In genomic region chr2:80443962-80444361, GRCm38 (mm10) we compare ENCODE assay signal across 11 mouse cellular contexts. TPM values are rescaled to one million over a fixed set of nuclear protein-coding genes. Genes with fewer than 3 reads are reported as not detected.
A peak's percentile ranks its signal among the peaks of the same experiment; 100 is the strongest.
DNase-seq lines count a peak whose midpoint lies in the region; ATAC-seq and TF ChIP-seq lines count a peak whose summit lies in the region.
"Had no signal": no experiment of that assay in that cellular context is flagged by ENCODE, and none has a peak within 500 bp of the region (broad histone marks: within the 10 kb centered on the region; RNA-seq: fewer than 3 reads in every experiment).

No protein-coding gene starts in this region.

- H3K36me3 ChIP-seq in forebrain, postnatal 0 days (ENCODE audit: insufficient read depth), result no peaks in the 10 kb centered on the region
- no peaks in the 10 kb centered on the region for H3K36me3 ChIP-seq in forebrain, embryonic 16.5 days (ENCODE audit: control insufficient read depth, insufficient read depth)
- no peaks in the 10 kb centered on the region for H3K36me3 ChIP-seq in liver, adult 2 months (ENCODE audit: control insufficient read depth, insufficient read depth, low read length)
- H3K36me3 ChIP-seq in liver, embryonic 12.5 days, result no peaks in the 10 kb centered on the region
- H3K36me3 ChIP-seq in ES-E14 (ENCODE audit: control insufficient read depth, insufficient read depth, low read length, poor library complexity, severe bottlenecking), result no peaks in the 10 kb centered on the region
- no peaks in the 10 kb centered on the region for H3K36me3 ChIP-seq in limb, embryonic 13.5 days
- H3K36me3 ChIP-seq: liver, embryonic 15.5 days had no signal

- in situ Hi-C loops in ES-E14 (cut with MboI; ENCODE audit: low sequenced_read_pairs in 2 of 2, unreplicated experiment in 2 of 2), result no loop called here

- TF ChIP-seq CTCF in forebrain, postnatal 0 days (IDR thresholded peaks at IDR 0.05; ENCODE audit: low read depth), result peak; percentile 46
- TF ChIP-seq CTCF in liver, adult 2 months (IDR thresholded peaks at IDR 0.05; ENCODE audit: low read depth, low read length), result peak; percentile 18; the same call in 1 of the 2 replicates

- DNase-seq in forebrain, postnatal 0 days, result no peak
- DNase-seq in liver, adult 2 months (ENCODE audit: extremely low read depth, low read depth, low spot score), result no peak
- DNase-seq in ES-E14 (ENCODE audit: low read depth, low spot score), result peak; percentile 50
- no peak for DNase-seq in embryo, embryonic 10 days (ENCODE audit: low spot score)
- DNase-seq in gastrocnemius, postnatal 36 days, result no peak
- DNase-seq: right cerebral cortex, postnatal 4 days; thymus, adult 2 months had no signal

- intact Hi-C loops in gastrocnemius, postnatal 36 days (cut with DNase I), result loop anchor here (10.0 kb wide), 1 partner anchor 89 kb away; no protein-coding TSS in a partner anchor

- H3K27me3 ChIP-seq in forebrain, postnatal 0 days (ENCODE audit: insufficient read depth, low read length), result peaks cover 13% of the 10 kb centered on the region
- H3K27me3 ChIP-seq in forebrain, embryonic 16.5 days (replicated peaks; ENCODE audit: control insufficient read depth, insufficient read depth, low read length), result peaks cover 8% of the 10 kb centered on the region
- peaks cover 10% of the 10 kb centered on the region; the same call in 1 of the 2 replicates for H3K27me3 ChIP-seq in liver, adult 2 months (ENCODE audit: control insufficient read depth, insufficient read depth, low read length)
- H3K27me3 ChIP-seq in liver, embryonic 12.5 days (replicated peaks), result peaks cover 48% of the 10 kb centered on the region
- peaks cover 27% of the 10 kb centered on the region; the same call in 1 of the 2 replicates for H3K27me3 ChIP-seq in limb, embryonic 13.5 days

- H3K4me3 ChIP-seq in forebrain, postnatal 0 days (ENCODE audit: low read depth, low read length), result no peak overlapping the region
- H3K4me3 ChIP-seq in forebrain, embryonic 16.5 days (replicated peaks; ENCODE audit: low read length), result no peak overlapping the region
- no peak overlapping the region for H3K4me3 ChIP-seq in liver, adult 2 months (ENCODE audit: insufficient read depth, low read depth, low read length)
- H3K4me3 ChIP-seq in liver, embryonic 12.5 days, result no peak overlapping the region
- H3K4me3 ChIP-seq in ES-E14 (ENCODE audit: insufficient read depth in 1 of 2, low read depth in 1 of 2, low read length in 2 of 2, poor library complexity in 1 of 2, severe bottlenecking in 1 of 2), result no peak overlapping the region
- H3K4me3 ChIP-seq in limb, embryonic 13.5 days, result peak overlapping the region; percentile 20; the same call in 1 of the 2 replicates
- H3K4me3 ChIP-seq: liver, embryonic 15.5 days had no signal

- H3K27ac ChIP-seq in forebrain, postnatal 0 days (ENCODE audit: low read depth, low read length), result no peak overlapping the region
- no peak overlapping the region for H3K27ac ChIP-seq in forebrain, embryonic 16.5 days (ENCODE audit: low read length)
- H3K27ac ChIP-seq in liver, adult 2 months (replicated peaks; ENCODE audit: insufficient read depth, low read depth, low read length), result no peak overlapping the region
- H3K27ac ChIP-seq in liver, embryonic 12.5 days, result no peak overlapping the region
- H3K27ac ChIP-seq in ES-E14 (ENCODE audit: insufficient read depth, low read depth, low read length, poor library complexity, severe bottlenecking), result no peak overlapping the region
- no peak overlapping the region for H3K27ac ChIP-seq in limb, embryonic 13.5 days
- H3K27ac ChIP-seq: liver, embryonic 15.5 days had no signal

- WGBS in forebrain, postnatal 0 days, result 91% methylated on average over 2 of the region's 2 CpGs
- 91% methylated on average over 2 of the region's 2 CpGs for WGBS in forebrain, embryonic 16.5 days
- 88% methylated on average over 2 of the region's 2 CpGs for WGBS in liver, adult 2 months
- WGBS in liver, embryonic 12.5 days (ENCODE audit: insufficient replicate concordance), result 84% methylated on average over 2 of the region's 2 CpGs
- WGBS in limb, embryonic 13.5 days, result 88% methylated on average over 2 of the region's 2 CpGs

- no peak overlapping the region for H3K9ac ChIP-seq in forebrain, postnatal 0 days
- no peak overlapping the region for H3K9ac ChIP-seq in forebrain, embryonic 16.5 days (replicated peaks; ENCODE audit: low read depth, low read length)
- no peak overlapping the region for H3K9ac ChIP-seq in liver, adult 2 months (ENCODE audit: low read depth, low read length)
- H3K9ac ChIP-seq in liver, embryonic 12.5 days, result no peak overlapping the region
- H3K9ac ChIP-seq in ES-E14 (ENCODE audit: insufficient read depth, low read depth, low read length, poor library complexity, severe bottlenecking), result no peak overlapping the region
- H3K9ac ChIP-seq in limb, embryonic 13.5 days, result no peak overlapping the region
- H3K9ac ChIP-seq: liver, embryonic 15.5 days had no signal

- H3K4me2 ChIP-seq in forebrain, postnatal 0 days (ENCODE audit: low read depth), result no peak overlapping the region
- H3K4me2 ChIP-seq in forebrain, embryonic 16.5 days (ENCODE audit: low read length), result no peak overlapping the region
- H3K4me2 ChIP-seq in liver, embryonic 12.5 days, result no peak overlapping the region
- H3K4me2 ChIP-seq in limb, embryonic 13.5 days (replicated peaks), result peak overlapping the region; percentile 99
- H3K4me2 ChIP-seq: liver, embryonic 15.5 days had no signal

- no peaks in the 10 kb centered on the region for H3K9me3 ChIP-seq in forebrain, postnatal 0 days (ENCODE audit: low read length)
- peaks cover 3% of the 10 kb centered on the region for H3K9me3 ChIP-seq in forebrain, embryonic 16.5 days (ENCODE audit: control insufficient read depth, low read length)
- H3K9me3 ChIP-seq in liver, embryonic 12.5 days (replicated peaks), result peaks cover 5% of the 10 kb centered on the region; the same call in 1 of the 2 replicates
- H3K9me3 ChIP-seq in ES-E14 (ENCODE audit: control insufficient read depth, insufficient read depth, low read depth, low read length), result no peaks in the 10 kb centered on the region
- peaks cover 5% of the 10 kb centered on the region; the same call in 1 of the 2 replicates for H3K9me3 ChIP-seq in limb, embryonic 13.5 days
- H3K9me3 ChIP-seq: liver, embryonic 15.5 days had no signal

- no peak for ATAC-seq in forebrain, postnatal 0 days
- ATAC-seq in forebrain, embryonic 16.5 days, result no peak
- ATAC-seq in liver, embryonic 12.5 days, result no peak
- no peak for ATAC-seq in limb, embryonic 13.5 days (ENCODE audit: low FRiP score, low read depth)

- TF ChIP-seq POLR2A in liver, adult 2 months (IDR thresholded peaks at IDR 0.05; ENCODE audit: extremely low read depth, insufficient read depth, low read length), result no peak

- H3K4me1 ChIP-seq in forebrain, postnatal 0 days (ENCODE audit: insufficient read depth), result peaks cover 5% of the 10 kb centered on the region; the same call in 1 of the 2 replicates
- H3K4me1 ChIP-seq in forebrain, embryonic 16.5 days (replicated peaks; ENCODE audit: control insufficient read depth, insufficient read depth, low read length), result peaks cover 21% of the 10 kb centered on the region
- peaks cover 4% of the 10 kb centered on the region; the same call in 1 of the 2 replicates for H3K4me1 ChIP-seq in liver, adult 2 months (ENCODE audit: control insufficient read depth, insufficient read depth, low read length)
- H3K4me1 ChIP-seq in liver, embryonic 12.5 days, result peaks cover 12% of the 10 kb centered on the region; the same call in 1 of the 2 replicates
- peaks cover 0 to 2% of the 10 kb centered on the region in 2 experiments; a peak in 1 of 4 replicates for H3K4me1 ChIP-seq in ES-E14 (ENCODE audit: control insufficient read depth in 2 of 2, insufficient read depth in 2 of 2, low read length in 2 of 2, poor library complexity in 1 of 2)
- H3K4me1 ChIP-seq in limb, embryonic 13.5 days, result peaks cover 14% of the 10 kb centered on the region

- H3K79me2 ChIP-seq in liver, adult 2 months (ENCODE audit: control insufficient read depth, insufficient read depth, low read length), result no peaks in the 10 kb centered on the region

TF ChIP-seq in ES-E14, 5 proteins besides CTCF, POLR2A, EP300 and RAD21:
- TF ChIP-seq MAFK (IDR thresholded peaks at IDR 0.05; ENCODE audit: insufficient read depth, low read depth, low read length) (no peak), ZC3H11A (IDR thresholded peaks at IDR 0.05; ENCODE audit: borderline replicate concordance, low read depth, low read length) (peak; percentile 41; the same call in 1 of the 2 replicates), CHD2 (IDR thresholded peaks at IDR 0.05; ENCODE audit: low read depth, low read length) (no peak), ZNF384 (IDR thresholded peaks at IDR 0.05; ENCODE audit: low read depth, low read length) (no peak)

RNA-seq across cellular contexts. Expression of gene Frzb, which starts 3.5 kb away (rescaled TPM):
- total RNA-seq in forebrain, postnatal 0 days (2014; rRNA removed), result 7.8 TPM in 2 replicates
- polyA plus RNA-seq in forebrain, postnatal 0 days (2015; fragmentation: Nextera tagmentation; extraction: Ambion mirVana), result 7.0 and 10.0 TPM in 2 replicates
- 4.2 and 5.2 TPM in 2 replicates for polyA plus RNA-seq in forebrain, embryonic 16.5 days (2015; fragmentation: Nextera tagmentation; extraction: Ambion mirVana)
- 0.74 and 1.6 TPM in 2 replicates for total RNA-seq in liver, adult 2 months (2014; rRNA removed)
- 0.75 and 1.0 TPM in 2 replicates for polyA plus RNA-seq in liver, adult 2 months (2012; rRNA removed)
- 1.5 and 1.6 TPM in 2 replicates for polyA plus RNA-seq in liver, embryonic 12.5 days (2016; fragmentation: Nextera tagmentation; extraction: Ambion mirVana)
- total RNA-seq in ES-E14 (2012; rRNA removed), result 0.11 and 0.98 TPM in 2 replicates
- 19.5 and 25.2 TPM in 2 replicates for polyA plus RNA-seq in limb, embryonic 13.5 days (2015; fragmentation: Nextera tagmentation; extraction: Ambion mirVana)
- total RNA-seq in gastrocnemius, postnatal 36 days (2021), result 10 to 100 TPM; 17.2 to 19.8 TPM
